Mouse (Mus musculus) hindbrain, embryonic 11.5 days (tissue): ENCODE results near the gene Krtap4-7. TPM values are rescaled to one million over a fixed set of nuclear protein-coding genes. Genes with fewer than 3 reads are reported as not detected.

ENCODE experiments used
- ATAC-seq: fragments of 200-750 bp; cut with Nextera tagmentation; 2 replicates; pipeline ENCODE4 v1.8.0; 2017; ENCODE audit warnings: mild to moderate bottlenecking, moderate TSS enrichment, moderate library complexity; ENCODE audit not compliant: low FRiP score
- DNase-seq: peaks from one replicate; pipeline ENCODE4 v3.0.0-alpha.2; 2015; ENCODE audit warnings: low spot score
- H3K27ac ChIP-seq: fragments of 300-500 bp; sonication (generic); 2 replicates; pipeline ENCODE4 v1.5.1; 2014; ENCODE audit warnings: mild to moderate bottlenecking, low read depth, low read length
- H3K27me3 ChIP-seq: fragments of 300-500 bp; sonication (generic); 2 replicates; pipeline ENCODE4 v1.6.1; 2014; ENCODE audit warnings: mild to moderate bottlenecking, low read length, moderate library complexity, mixed read lengths; ENCODE audit not compliant: control insufficient read depth, insufficient read depth
- H3K36me3 ChIP-seq: fragments of 300-500 bp; sonication (generic); 2 replicates; pipeline ENCODE4 v1.6.1; 2014; ENCODE audit warnings: mild to moderate bottlenecking, low read length, moderate library complexity, mixed read lengths; ENCODE audit not compliant: control insufficient read depth, insufficient read depth
- H3K4me1 ChIP-seq: fragments of 300-500 bp; sonication (generic); replicated peaks from 2 replicates; pipeline ENCODE4 v1.6.1; 2014; ENCODE audit warnings: low read length, mixed read lengths; ENCODE audit not compliant: control insufficient read depth, insufficient read depth
- H3K4me2 ChIP-seq: fragments of 300-500 bp; sonication (generic); replicated peaks from 2 replicates; pipeline ENCODE4 v1.6.1; 2014; ENCODE audit warnings: mild to moderate bottlenecking, low read depth, low read length
- H3K4me3 ChIP-seq: fragments of 300-500 bp; sonication (generic); 2 replicates; pipeline ENCODE4 v1.5.1; 2014; ENCODE audit warnings: low read depth, low read length
- H3K9ac ChIP-seq: fragments of 300-500 bp; sonication (generic); 2 replicates; pipeline ENCODE4 v1.6.1; 2014; ENCODE audit warnings: low read depth, low read length
- H3K9me3 ChIP-seq: fragments of 300-500 bp; sonication (generic); 2 replicates; pipeline ENCODE4 v1.6.1; 2016; ENCODE audit warnings: low read length; ENCODE audit not compliant: control insufficient read depth
- WGBS: fragments of 180-500 bp; shearing (Covaris S2); extraction: QIAGEN DNeasy Blood & Tissue Kit; methylation state at CpG from one replicate; pipeline ENCODE4 v1.1.7; 2014; 5-methylcytosine and 5-hydroxymethylcytosine counted together
- polyA plus RNA-seq: library from polyadenylated mRNA; unstranded; fragments of >200 nt; fragmentation: Nextera tagmentation; extraction: Ambion mirVana; gene quantifications from 2 replicates; pipeline ENCODE4 v1.2.1, GENCODE M21; 2014

Gene Krtap4-7
- polyA plus RNA-seq, 1 experiment from 2014 or later: not detected

DNA sequence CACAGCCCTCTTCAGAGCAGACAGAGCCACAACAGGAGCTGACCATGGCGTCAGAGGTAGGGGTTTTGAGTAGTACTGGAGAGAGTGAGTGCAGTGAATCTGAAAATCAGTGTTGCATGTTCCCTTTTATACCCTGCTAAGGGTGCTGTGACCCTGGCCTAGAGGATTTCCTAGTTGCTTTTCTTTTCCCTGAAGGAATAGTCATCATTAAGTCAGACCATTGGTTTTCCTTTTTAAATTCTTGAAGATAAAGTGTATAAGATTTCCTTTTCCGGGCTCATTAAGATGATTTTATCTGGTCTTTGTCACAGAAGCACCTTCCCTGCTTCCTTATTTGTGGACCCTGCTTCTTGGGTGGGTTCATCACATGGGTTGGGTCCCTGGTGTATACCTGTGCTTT is 6.2 kb upstream of the Krtap4-7 start, which contains the start of gene Gm11555:
Gene Gm11555, minus strand, starts transcription at position 101 of the 400 bp plus-strand sequence.
- no peak within 1 kb of the TSS for H3K27ac ChIP-seq
- H3K4me1 ChIP-seq: no peaks in the 10 kb centered on the region
- H3K27me3 ChIP-seq: no peaks in the 10 kb centered on the region
- H3K4me2 ChIP-seq: no peak within 1 kb of the TSS
- no peak within 1 kb of the TSS for H3K9ac ChIP-seq
- H3K36me3 ChIP-seq: no peaks in the 10 kb centered on the region
- no peak for ATAC-seq
- H3K9me3 ChIP-seq: no peaks in the 10 kb centered on the region
- no peak for DNase-seq
- no peak within 1 kb of the TSS for H3K4me3 ChIP-seq
- WGBS: 86% methylated on average over 2 of the region's 2 CpGs

DNA sequence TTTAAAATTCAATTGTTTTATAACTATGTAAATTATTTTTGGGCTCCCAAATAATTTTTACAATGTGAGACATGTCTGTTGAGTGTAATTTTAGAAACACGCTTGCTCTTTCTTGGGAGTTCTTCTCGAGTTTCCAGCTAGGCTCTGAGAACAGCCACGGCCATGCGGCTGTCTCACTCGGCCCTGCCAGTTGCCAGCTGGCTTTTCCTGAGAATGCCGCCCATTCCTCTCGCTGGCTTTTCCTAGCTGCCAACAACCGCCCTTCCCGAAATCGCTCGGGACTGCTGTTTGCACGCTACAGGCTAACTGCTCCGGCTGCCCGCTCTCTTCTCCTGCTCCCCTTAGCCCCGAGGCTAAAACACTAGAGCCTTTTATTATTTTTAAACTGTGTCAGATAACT is 2.6 kb upstream of the Krtap4-7 start:
- Histone ChIP-seq H3K4me1 (no peaks in the 10 kb centered on the region), H3K27me3 (no peaks in the 10 kb centered on the region), H3K9ac (no peak overlapping the region), H3K9me3 (no peaks in the 10 kb centered on the region), H3K4me3 (no peak overlapping the region), H3K4me2 (no peak overlapping the region), H3K36me3 (no peaks in the 10 kb centered on the region), H3K27ac (no peak overlapping the region)
- 88% methylated on average over 15 of the region's 15 CpGs for WGBS
- no peak for ATAC-seq
- DNase-seq: no peak

DNA sequence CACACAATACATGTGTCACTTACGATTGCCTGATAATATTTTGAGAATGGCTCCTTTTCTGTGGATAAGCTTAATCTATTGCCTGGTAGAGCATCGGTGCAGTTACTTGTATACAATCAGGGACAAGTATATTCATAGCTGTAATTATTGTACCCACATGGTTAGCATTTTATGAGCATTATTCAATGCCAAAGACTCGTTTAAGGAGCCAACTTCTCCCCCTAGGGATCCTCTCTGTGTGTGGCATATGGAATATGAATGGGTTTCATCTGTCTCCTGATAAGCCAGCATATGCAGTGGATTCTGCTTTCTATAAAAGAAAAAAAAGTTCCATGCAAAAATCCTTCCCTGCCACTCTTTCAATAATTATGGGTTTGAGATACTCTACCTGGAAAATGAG is 462 bp upstream of the Krtap4-7 start:
- H3K36me3 ChIP-seq: no peaks in the 10 kb centered on the region
- no peak overlapping the region for H3K9ac ChIP-seq
- H3K27me3 ChIP-seq: no peaks in the 10 kb centered on the region
- no peak for DNase-seq
- H3K4me3 ChIP-seq: no peak overlapping the region
- no peak overlapping the region for H3K4me2 ChIP-seq
- H3K9me3 ChIP-seq: no peaks in the 10 kb centered on the region
- H3K4me1 ChIP-seq: no peaks in the 10 kb centered on the region
- 81% methylated on average over 3 of the region's 3 CpGs for WGBS
- ATAC-seq: no peak
- no peak overlapping the region for H3K27ac ChIP-seq

DNA sequence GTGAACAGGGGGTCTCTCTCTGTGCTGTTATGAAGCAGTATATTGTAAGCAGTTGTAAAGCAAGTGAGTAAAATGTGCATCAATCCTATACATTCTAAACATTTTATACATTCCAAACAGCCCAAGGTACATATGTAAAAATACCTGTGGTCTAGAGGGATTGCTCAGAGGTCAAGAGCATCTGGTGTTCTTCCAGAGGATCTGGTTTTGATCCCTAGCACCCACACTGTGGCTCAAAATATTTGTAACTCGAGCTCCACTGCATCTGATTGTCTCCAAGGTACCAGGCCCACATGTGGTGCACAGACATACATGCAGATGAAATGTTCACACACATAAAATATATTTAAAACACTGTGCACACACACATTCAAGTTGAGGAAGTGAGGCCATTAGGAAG is 3.0 kb downstream of the Krtap4-7 start:
- no peak for DNase-seq

DNA sequence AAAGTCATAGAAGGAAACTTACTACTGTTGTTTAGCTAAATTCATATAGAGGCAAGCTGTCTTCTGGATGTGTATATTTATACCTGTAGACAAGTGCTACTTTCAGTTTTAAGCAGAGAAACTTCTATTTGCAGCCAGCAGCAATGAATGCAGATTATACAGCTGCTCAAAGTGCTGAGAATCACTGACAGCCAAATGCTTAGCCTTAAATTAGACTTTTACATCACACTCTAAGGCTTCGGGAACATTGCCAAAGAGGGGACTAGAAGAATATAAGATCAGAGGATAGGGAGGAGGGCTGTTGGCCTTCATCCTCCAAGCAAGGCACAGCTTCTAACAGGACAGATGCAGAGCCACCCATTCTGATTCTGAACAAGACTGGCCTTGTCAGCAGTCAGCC is 6.8 kb downstream of the Krtap4-7 start:
- WGBS: 90% methylated on average over 1 of the region's 1 CpGs
- Histone ChIP-seq H3K4me3 (no peak overlapping the region), H3K4me1 (no peaks in the 10 kb centered on the region), H3K9ac (no peak overlapping the region), H3K36me3 (no peaks in the 10 kb centered on the region), H3K4me2 (no peak overlapping the region), H3K27me3 (no peaks in the 10 kb centered on the region), H3K27ac (no peak overlapping the region), H3K9me3 (no peaks in the 10 kb centered on the region)
- no peak for ATAC-seq
- no peak for DNase-seq

More for the DNA sequence above, 3.0 kb downstream of the Krtap4-7 start:
- Histone ChIP-seq H3K27ac (no peak overlapping the region), H3K4me1 (no peaks in the 10 kb centered on the region), H3K4me2 (no peak overlapping the region), H3K36me3 (no peaks in the 10 kb centered on the region), H3K4me3 (no peak overlapping the region), H3K9me3 (no peaks in the 10 kb centered on the region), H3K9ac (no peak overlapping the region), H3K27me3 (no peaks in the 10 kb centered on the region)
- 43% methylated on average over 1 of the region's 1 CpGs for WGBS
- no peak for ATAC-seq

DNA sequence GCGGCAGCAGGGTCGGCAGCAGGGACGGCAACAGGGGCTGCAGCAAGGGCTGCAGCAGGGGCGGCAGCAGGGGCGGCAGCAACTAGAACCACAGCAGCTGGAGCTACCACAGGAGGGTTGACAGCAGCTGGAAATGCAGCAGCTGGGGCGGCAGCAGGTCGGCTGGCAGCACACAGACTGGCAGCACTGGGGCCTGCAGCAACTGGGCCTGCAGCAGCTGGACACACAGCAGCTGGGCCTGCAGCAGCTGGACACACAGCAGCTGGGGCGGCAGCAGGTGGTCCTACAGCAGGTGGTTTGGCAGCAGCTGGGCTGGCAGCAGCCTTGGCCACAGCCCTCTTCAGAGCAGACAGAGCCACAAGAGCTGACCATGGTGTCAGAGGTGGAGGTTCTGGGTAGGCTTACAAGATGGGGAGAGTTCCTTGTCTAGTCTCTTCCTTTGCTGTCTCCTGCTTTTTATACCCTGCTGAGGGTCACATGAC is 9.2 kb downstream of the Krtap4-7 start, which contains the start of gene Krtap4-2:
Gene Krtap4-2, minus strand, starts transcription at position 432 of the 482 bp plus-strand sequence.
- no peak within 1 kb of the TSS for H3K27ac ChIP-seq
- no peaks in the 10 kb centered on the region for H3K9me3 ChIP-seq
- H3K36me3 ChIP-seq: no peaks in the 10 kb centered on the region
- WGBS: 43% methylated on average over 8 of the region's 8 CpGs
- H3K9ac ChIP-seq: no peak within 1 kb of the TSS
- H3K4me1 ChIP-seq: no peaks in the 10 kb centered on the region
- DNase-seq: no peak
- no peak within 1 kb of the TSS for H3K4me2 ChIP-seq
- H3K4me3 ChIP-seq: no peak within 1 kb of the TSS
- no peaks in the 10 kb centered on the region for H3K27me3 ChIP-seq
- ATAC-seq: no peak

DNA sequence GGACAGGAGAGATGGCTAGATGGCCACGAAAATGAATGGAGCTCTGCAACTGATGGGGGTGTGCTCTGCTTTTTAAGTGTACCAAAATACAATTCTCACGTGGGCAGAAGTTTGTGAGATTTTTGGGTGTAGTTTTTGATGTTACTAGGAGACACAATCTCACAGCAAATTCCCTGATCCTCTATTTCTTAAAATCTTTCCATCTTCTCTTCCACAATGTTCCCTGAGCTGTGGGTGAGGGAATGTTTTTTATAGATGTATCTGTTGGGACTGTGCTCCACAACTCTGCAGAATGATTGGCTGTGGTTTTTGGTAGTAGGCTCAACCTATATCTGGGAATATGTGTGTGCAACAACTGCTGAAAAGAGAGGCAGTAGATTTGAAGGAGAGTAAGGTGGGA is 10.6 kb downstream of the Krtap4-7 start:
- H3K27me3 ChIP-seq: no peaks in the 10 kb centered on the region
- no peak overlapping the region for H3K27ac ChIP-seq
- H3K4me3 ChIP-seq: no peak overlapping the region
- H3K4me1 ChIP-seq: no peaks in the 10 kb centered on the region
- no peaks in the 10 kb centered on the region for H3K36me3 ChIP-seq
- H3K9me3 ChIP-seq: no peaks in the 10 kb centered on the region
- 88% methylated on average over 2 of the region's 2 CpGs for WGBS
- H3K9ac ChIP-seq: no peak overlapping the region
- no peak overlapping the region for H3K4me2 ChIP-seq
- no peak for DNase-seq
- no peak for ATAC-seq

DNA sequence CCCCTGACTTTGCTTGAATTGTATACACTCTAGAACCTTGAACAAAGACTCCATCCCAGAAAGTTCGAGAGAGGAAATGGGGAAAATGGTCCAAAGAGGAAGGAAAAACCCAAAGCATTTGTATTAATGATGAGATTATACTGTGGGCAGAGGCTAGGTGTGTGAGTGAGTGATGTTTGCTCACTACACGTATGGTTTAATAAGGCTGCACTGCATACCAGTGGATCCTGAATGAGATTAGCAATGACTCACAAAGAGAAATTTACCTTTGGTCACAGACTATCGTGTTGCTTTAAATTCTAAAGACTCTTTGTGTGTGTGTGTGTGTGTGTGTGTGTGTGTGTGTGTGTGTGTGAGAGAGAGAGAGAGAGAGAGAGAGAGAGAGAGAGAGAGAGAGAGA is 13.0 kb downstream of the Krtap4-7 start:
- H3K9ac ChIP-seq: no peak overlapping the region
- WGBS: 79% methylated on average over 3 of the region's 3 CpGs
- ATAC-seq (no peak), DNase-seq (no peak)
- H3K4me2 ChIP-seq: no peak overlapping the region
- no peaks in the 10 kb centered on the region for H3K9me3 ChIP-seq
- no peak overlapping the region for H3K27ac ChIP-seq
- no peaks in the 10 kb centered on the region for H3K36me3 ChIP-seq
- no peaks in the 10 kb centered on the region for H3K4me1 ChIP-seq
- no peak overlapping the region for H3K4me3 ChIP-seq
- no peaks in the 10 kb centered on the region for H3K27me3 ChIP-seq

DNA sequence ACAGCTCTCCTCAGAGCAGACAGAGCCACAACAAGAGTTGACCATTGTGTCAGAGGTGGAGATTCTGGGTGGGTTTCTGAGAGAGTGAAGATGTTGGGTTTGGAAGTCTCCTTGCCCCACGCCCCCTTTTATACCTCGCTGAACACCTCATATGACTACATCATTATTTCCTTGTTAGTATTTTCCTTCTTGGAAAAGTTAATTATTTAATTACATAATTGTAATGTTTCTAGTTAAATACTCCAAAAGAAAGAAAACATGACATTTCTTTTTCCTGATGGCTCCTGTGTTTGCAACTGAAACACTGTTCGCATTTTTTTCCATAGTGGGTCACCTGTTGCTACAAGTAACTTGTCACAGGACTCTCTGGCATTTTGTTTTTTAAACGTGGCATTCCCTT is 15.8 kb downstream of the Krtap4-7 start, which contains the start of gene Krtap4-1:
Gene Krtap4-1, minus strand, starts transcription at position 101 of the 400 bp plus-strand sequence.
- Histone ChIP-seq H3K27me3 (no peaks in the 10 kb centered on the region), H3K9ac (no peak within 1 kb of the TSS), H3K27ac (no peak within 1 kb of the TSS), H3K4me1 (no peaks in the 10 kb centered on the region), H3K9me3 (no peaks in the 10 kb centered on the region), H3K36me3 (no peaks in the 10 kb centered on the region), H3K4me3 (no peak within 1 kb of the TSS), H3K4me2 (no peak within 1 kb of the TSS)
- DNase-seq (no peak), ATAC-seq (no peak)
- WGBS: 85% methylated on average over 4 of the region's 4 CpGs
